10 mouse cellular contexts compared by ENCODE assay signal in the genomic region with DNA sequence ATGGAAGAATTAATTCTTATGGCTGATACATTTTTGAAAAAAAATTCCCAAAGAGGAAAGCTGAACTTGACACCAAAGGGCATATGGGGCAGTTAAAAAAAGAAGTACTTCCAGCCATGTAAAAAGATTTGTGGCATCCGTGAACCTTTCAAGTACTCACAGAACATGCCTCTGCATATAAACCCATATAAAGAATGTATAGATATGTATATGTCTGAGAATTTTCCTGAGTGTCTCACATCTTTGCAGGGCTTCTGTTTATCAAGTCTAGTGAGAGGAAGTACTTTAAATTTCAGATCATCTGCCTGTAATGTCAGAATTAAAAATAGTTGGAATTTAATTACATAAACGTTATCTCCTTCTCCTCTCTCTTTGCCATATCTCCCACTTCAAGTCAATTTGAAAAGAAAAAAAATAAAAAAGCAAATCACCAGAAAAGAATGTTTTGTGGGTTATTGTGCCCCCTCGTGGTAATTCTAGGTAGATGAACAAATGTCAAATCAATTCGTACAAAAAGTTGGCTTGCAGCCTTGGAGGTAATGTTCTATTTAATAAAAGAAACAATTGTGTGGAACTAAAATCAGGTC.
DNase-seq lines count a peak whose midpoint lies in the region; ATAC-seq and TF ChIP-seq lines count a peak whose summit lies in the region.
"Had no signal": no experiment of that assay in that cellular context is flagged by ENCODE, and none has a peak within 500 bp of the region (broad histone marks: within the 10 kb centered on the region; RNA-seq: fewer than 3 reads in every experiment).

No protein-coding gene starts in this region.

- no peak overlapping the region for H3K9ac ChIP-seq in forebrain, embryonic 16.5 days (replicated peaks; ENCODE audit: low read depth, low read length)
- no peak overlapping the region for H3K9ac ChIP-seq in stomach, postnatal 0 days (ENCODE audit: low read length)
- H3K9ac ChIP-seq: limb, embryonic 12.5 days had no signal

- no peak for TF ChIP-seq EP300 in stomach, postnatal 0 days (optimal IDR thresholded peaks at IDR 0.05)

- no peaks in the 10 kb centered on the region for H3K4me1 ChIP-seq in forebrain, embryonic 16.5 days (replicated peaks; ENCODE audit: control insufficient read depth, insufficient read depth, low read length)
- H3K4me1 ChIP-seq in stomach, postnatal 0 days (replicated peaks; ENCODE audit: control insufficient read depth, insufficient read depth) = no peaks in the 10 kb centered on the region
- H3K4me1 ChIP-seq: limb, embryonic 12.5 days had no signal

- no peak overlapping the region for H3K27ac ChIP-seq in forebrain, embryonic 16.5 days (ENCODE audit: low read length)
- no peak overlapping the region for H3K27ac ChIP-seq in stomach, postnatal 0 days (replicated peaks)
- H3K27ac ChIP-seq: limb, embryonic 12.5 days had no signal

- TF ChIP-seq CTCF in stomach, postnatal 0 days (IDR thresholded peaks at IDR 0.05; ENCODE audit: low read depth) = peak; percentile 71

- H3K4me3 ChIP-seq in forebrain, embryonic 16.5 days (replicated peaks; ENCODE audit: low read length) = no peak overlapping the region
- no peak overlapping the region for H3K4me3 ChIP-seq in stomach, postnatal 0 days (ENCODE audit: low read depth, low read length)
- H3K4me3 ChIP-seq: limb, embryonic 12.5 days had no signal

- H3K9me3 ChIP-seq in forebrain, embryonic 16.5 days (ENCODE audit: control insufficient read depth, low read length) = no peaks in the 10 kb centered on the region
- H3K9me3 ChIP-seq in stomach, postnatal 0 days (ENCODE audit: control insufficient read depth, low read length) = no peaks in the 10 kb centered on the region
- H3K9me3 ChIP-seq: limb, embryonic 12.5 days had no signal

- H3K36me3 ChIP-seq in forebrain, embryonic 16.5 days (ENCODE audit: control insufficient read depth, insufficient read depth) = no peaks in the 10 kb centered on the region
- H3K36me3 ChIP-seq in stomach, postnatal 0 days (ENCODE audit: control insufficient read depth, insufficient read depth, low read length) = no peaks in the 10 kb centered on the region
- H3K36me3 ChIP-seq: limb, embryonic 12.5 days had no signal

- H3K27me3 ChIP-seq in forebrain, embryonic 16.5 days (replicated peaks; ENCODE audit: control insufficient read depth, insufficient read depth, low read length) = no peaks in the 10 kb centered on the region
- no peaks in the 10 kb centered on the region for H3K27me3 ChIP-seq in stomach, postnatal 0 days (ENCODE audit: control insufficient read depth, insufficient read depth, low read length)

- H3K4me2 ChIP-seq in forebrain, embryonic 16.5 days (ENCODE audit: low read length) = no peak overlapping the region
- no peak overlapping the region for H3K4me2 ChIP-seq in stomach, postnatal 0 days (replicated peaks; ENCODE audit: low read depth)
- H3K4me2 ChIP-seq: limb, embryonic 12.5 days had no signal

- DNase-seq in heart, postnatal 4 days = peak; percentile 5
- DNase-seq in heart, adult 9 months (ENCODE audit: low spot score in 2 of 2) = no peak
- DNase-seq in ovary, postnatal 14 days (ENCODE audit: low spot score) = peak; percentile 3
- DNase-seq in ovary, postnatal 10 days (ENCODE audit: low spot score) = no peak
- DNase-seq in stomach, postnatal 0 days (ENCODE audit: low spot score) = no peak
- no peak for DNase-seq in natural killer cell, adult 2 months (ENCODE audit: low spot score in 2 of 2)
- no peak for DNase-seq in spleen, postnatal 10 days (ENCODE audit: low spot score in 2 of 2)
- DNase-seq: thymus, adult 2 months had no signal

- 20% methylated on average over 4 of the region's 4 CpGs for WGBS in forebrain, embryonic 16.5 days
- 12% methylated on average over 4 of the region's 4 CpGs for WGBS in stomach, postnatal 0 days

- ATAC-seq in forebrain, embryonic 16.5 days = peak; percentile 71
- no peak for ATAC-seq in stomach, postnatal 0 days (ENCODE audit: low FRiP score, low TSS enrichment)

Comparison
In these comparisons a context has a peak if more than half of its experiments do, and no peak if none do; other contexts are left out.
1. DNase-seq: peak in heart, postnatal 4 days (single experiment) and ovary, postnatal 14 days (single experiment); none in heart, adult 9 months (0 of 2), ovary, postnatal 10 days (single experiment), stomach, postnatal 0 days (single experiment), natural killer cell, adult 2 months (0 of 2) and spleen, postnatal 10 days (0 of 2).